Mouse (Mus musculus) CH12.LX (cell line): ENCODE measurements at regions not wholly inside any gene's neighbourhood (a gene's known extent, or its start where the extent isn't known, plus 50 kb on each side); places are given as distances from the start of the nearest gene placed in this dataset.

Source experiments
- DNase-seq: peaks from one replicate; pipeline ENCODE4 v3.0.0-alpha.2; 2013; ENCODE audit errors: extremely low read depth
- H3K27ac ChIP-seq: 2 replicates; pipeline ENCODE4 v1.5.1; 2012; ENCODE audit warnings: low read depth, mild to moderate bottlenecking, control low read depth, moderate library complexity; ENCODE audit not compliant: insufficient read depth
- H3K27me3 ChIP-seq: replicated peaks from 2 replicates; pipeline ENCODE3; 2012; ENCODE audit warnings: inconsistent platforms
- H3K36me3 ChIP-seq, 2 experiments: replicated peaks in 1 of 2; 2 replicates each; pipeline versions ENCODE3 to v1.6.1; 2012; ENCODE audit warnings: inconsistent platforms in 1 of 2, low read length in 1 of 2, mild to moderate bottlenecking in 1 of 2, mixed read lengths in 1 of 2, moderate library complexity in 1 of 2; ENCODE audit not compliant: control insufficient read depth in 1 of 2, insufficient read depth in 1 of 2
- H3K4me1 ChIP-seq, 2 experiments: 2 replicates each; pipeline ENCODE4 v1.6.1; 2012; ENCODE audit warnings: inconsistent platforms in 1 of 2, moderate library complexity in 1 of 2; ENCODE audit not compliant: insufficient read depth in 2 of 2, control insufficient read depth in 1 of 2
- H3K4me2 ChIP-seq: 2 replicates; pipeline ENCODE4 v1.6.1; 2012; ENCODE audit warnings: low read depth, mild to moderate bottlenecking, control low read depth; ENCODE audit not compliant: poor library complexity, insufficient read depth, severe bottlenecking
- H3K4me3 ChIP-seq, 3 experiments: fragments of 150-350 bp in 1 of 3; sonication (generic) in 1 of 3; replicated peaks in 1 of 3; 2 replicates each; pipeline versions ENCODE3 to v1.5.1; 2011 to 2012; ENCODE audit warnings: low read depth in 2 of 3, low read length in 2 of 3, mild to moderate bottlenecking in 2 of 3, moderate library complexity in 2 of 3, control low read depth in 1 of 3, improper control_type of control experiment in 1 of 3, inconsistent platforms in 1 of 3, mixed read lengths in 1 of 3; ENCODE audit not compliant: poor library complexity in 1 of 3
- H3K79me2 ChIP-seq: replicated peaks from 2 replicates; pipeline ENCODE4 v1.6.1; 2012; ENCODE audit warnings: mild to moderate bottlenecking, moderate library complexity; ENCODE audit not compliant: control insufficient read depth, poor library complexity, insufficient read depth, severe bottlenecking; ENCODE audit errors: extremely low read depth
- H3K9ac ChIP-seq: 2 replicates; pipeline ENCODE4 v1.6.1; 2012; ENCODE audit warnings: low read depth, mild to moderate bottlenecking, control low read depth, moderate library complexity; ENCODE audit not compliant: insufficient read depth
- H3K9me3 ChIP-seq: replicated peaks from 2 replicates; pipeline ENCODE3; 2012; ENCODE audit warnings: low read length, inconsistent platforms, mixed read lengths
- BHLHE40 ChIP-seq: IDR thresholded peaks from 2 replicates; pipeline ENCODE4 v1.6.1; 2011; ENCODE audit warnings: mild to moderate bottlenecking, low read depth, low read length, improper control_type of control experiment
- E2F4 ChIP-seq: IDR thresholded peaks from 2 replicates; pipeline ENCODE4 v1.6.1; 2011; ENCODE audit warnings: low read depth, low read length, improper control_type of control experiment; ENCODE audit not compliant: insufficient replicate concordance
- ELF1 ChIP-seq: IDR thresholded peaks from 2 replicates; pipeline ENCODE4 v1.6.1; 2014; ENCODE audit warnings: low read depth, mild to moderate bottlenecking, inconsistent platforms, low read length, improper control_type of control experiment
- EP300 ChIP-seq: IDR thresholded peaks from 2 replicates; pipeline ENCODE4 v1.6.1; 2011; ENCODE audit warnings: low read length, improper control_type of control experiment
- JUN ChIP-seq: IDR thresholded peaks from 2 replicates; pipeline ENCODE4 v1.6.1; 2011; ENCODE audit warnings: low read depth, mild to moderate bottlenecking, low read length, improper control_type of control experiment, moderate library complexity; ENCODE audit not compliant: insufficient read depth
- MAFK ChIP-seq: IDR thresholded peaks from 2 replicates; pipeline ENCODE4 v1.6.1; 2011; ENCODE audit warnings: low read length, improper control_type of control experiment; ENCODE audit not compliant: insufficient replicate concordance
- MAX ChIP-seq: IDR thresholded peaks from 2 replicates; pipeline ENCODE4 v1.6.1; 2011; ENCODE audit warnings: low read length, improper control_type of control experiment
- NELFE ChIP-seq: IDR thresholded peaks from 2 replicates; pipeline ENCODE4 v1.6.1; 2011; ENCODE audit warnings: low read depth, low read length, improper control_type of control experiment
- NRF1 ChIP-seq: IDR thresholded peaks from 2 replicates; pipeline ENCODE4 v1.6.1; 2014; ENCODE audit warnings: low read depth, mild to moderate bottlenecking, inconsistent platforms, low read length, improper control_type of control experiment, moderate library complexity
- PAX5 ChIP-seq: IDR thresholded peaks from 2 replicates; pipeline ENCODE4 v1.6.1; 2012; ENCODE audit warnings: low read length, inconsistent platforms, mixed read lengths
- POLR2A ChIP-seq: IDR thresholded peaks from 2 replicates; pipeline ENCODE4 v1.6.1; 2011; ENCODE audit warnings: low read depth, mild to moderate bottlenecking, improper control_type of control experiment, low read length
- POLR2AphosphoS2 ChIP-seq: IDR thresholded peaks from 2 replicates; pipeline ENCODE4 v1.6.1; 2011; ENCODE audit warnings: low read depth, low read length, improper control_type of control experiment
- RCOR1 ChIP-seq: conservative IDR thresholded peaks from 2 replicates; pipeline ENCODE4 v1.6.1; 2012; ENCODE audit warnings: low read depth, mild to moderate bottlenecking, inconsistent platforms, low read length, improper control_type of control experiment
- SIN3A ChIP-seq: IDR thresholded peaks from 2 replicates; pipeline ENCODE4 v1.6.1; 2012; ENCODE audit warnings: low read length, improper control_type of control experiment, inconsistent platforms
- TBP ChIP-seq: conservative IDR thresholded peaks from 2 replicates; pipeline ENCODE4 v1.6.1; 2011; ENCODE audit warnings: low read depth, low read length, improper control_type of control experiment
- TCF12 ChIP-seq: IDR thresholded peaks from 2 replicates; pipeline ENCODE4 v1.6.1; 2014; ENCODE audit warnings: low read depth, mild to moderate bottlenecking, inconsistent platforms, low read length, improper control_type of control experiment
- ZC3H11A ChIP-seq: IDR thresholded peaks from 2 replicates; pipeline ENCODE4 v1.6.1; 2012; ENCODE audit warnings: low read depth, mild to moderate bottlenecking, inconsistent platforms, low read length, improper control_type of control experiment
- ZKSCAN1 ChIP-seq: IDR thresholded peaks from 2 replicates; pipeline ENCODE4 v1.6.1; 2012; ENCODE audit warnings: low read depth, inconsistent platforms, low read length, improper control_type of control experiment, borderline replicate concordance
- ZMIZ1 ChIP-seq: IDR thresholded peaks from 2 replicates; pipeline ENCODE4 v1.6.1; 2012; ENCODE audit warnings: low read depth, mild to moderate bottlenecking, inconsistent platforms, low read length, improper control_type of control experiment
- ZNF384 ChIP-seq: IDR thresholded peaks from 2 replicates; pipeline ENCODE4 v1.6.1; 2012; ENCODE audit warnings: low read depth, low read length, improper control_type of control experiment, inconsistent platforms
- dilution Hi-C: fragments of 300-500 bp; cut with MboI; formaldehyde crosslinking; loops from 2 replicates; pipeline ENCODE4 v1.14.3; 2020; ENCODE audit warnings: low sequenced_read_pairs; ENCODE audit not compliant: extremely low pct_unique_long_range_greater_than_20kb, extremely low pct_ligation_motif_present
- in situ Hi-C: fragments of 300-500 bp; cut with MboI; formaldehyde crosslinking; loops from 3 replicates; pipeline ENCODE4 v1.14.3; 2019; ENCODE audit warnings: low sequenced_read_pairs, low pct_ligation_motif_present, low pct_unique_long_range_greater_than_20kb, mixed read lengths

DNA sequence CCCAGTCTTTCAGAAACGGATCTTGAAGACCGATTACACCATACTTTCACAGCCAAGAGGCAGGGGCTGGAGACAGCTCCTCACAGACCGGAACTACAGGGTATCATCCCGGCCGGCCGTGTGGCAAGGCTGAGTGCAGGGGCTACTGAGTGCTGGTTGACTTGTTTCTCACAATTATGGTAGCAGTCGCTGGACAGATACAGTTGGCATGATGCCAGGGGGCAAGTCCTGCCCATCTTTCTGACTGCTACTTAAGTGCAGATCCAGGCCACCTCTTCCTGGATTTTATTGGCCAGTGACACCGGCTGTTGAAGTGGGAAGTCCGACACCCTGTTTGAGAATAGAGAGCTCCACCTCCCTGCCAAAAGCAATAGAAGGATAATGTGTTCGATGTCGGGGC, 63.2 kb upstream of the Foxk1 start:
- TF ChIP-seq ZMIZ1, result no peak
- Histone ChIP-seq H3K79me2 (no peaks in the 10 kb centered on the region), H3K27me3 (peaks cover 25% of the 10 kb centered on the region), H3K36me3 (no peaks in the 10 kb centered on the region), H3K4me1 (no peaks in the 10 kb centered on the region), H3K27ac (no peak overlapping the region), H3K4me2 (no peak overlapping the region), H3K9ac (no peak overlapping the region), H3K9me3 (no peaks in the 10 kb centered on the region), H3K4me3 (no peak overlapping the region)
- in situ Hi-C loops (no loop called here), dilution Hi-C loops (no loop called here)
- DNase-seq, result no peak

DNA sequence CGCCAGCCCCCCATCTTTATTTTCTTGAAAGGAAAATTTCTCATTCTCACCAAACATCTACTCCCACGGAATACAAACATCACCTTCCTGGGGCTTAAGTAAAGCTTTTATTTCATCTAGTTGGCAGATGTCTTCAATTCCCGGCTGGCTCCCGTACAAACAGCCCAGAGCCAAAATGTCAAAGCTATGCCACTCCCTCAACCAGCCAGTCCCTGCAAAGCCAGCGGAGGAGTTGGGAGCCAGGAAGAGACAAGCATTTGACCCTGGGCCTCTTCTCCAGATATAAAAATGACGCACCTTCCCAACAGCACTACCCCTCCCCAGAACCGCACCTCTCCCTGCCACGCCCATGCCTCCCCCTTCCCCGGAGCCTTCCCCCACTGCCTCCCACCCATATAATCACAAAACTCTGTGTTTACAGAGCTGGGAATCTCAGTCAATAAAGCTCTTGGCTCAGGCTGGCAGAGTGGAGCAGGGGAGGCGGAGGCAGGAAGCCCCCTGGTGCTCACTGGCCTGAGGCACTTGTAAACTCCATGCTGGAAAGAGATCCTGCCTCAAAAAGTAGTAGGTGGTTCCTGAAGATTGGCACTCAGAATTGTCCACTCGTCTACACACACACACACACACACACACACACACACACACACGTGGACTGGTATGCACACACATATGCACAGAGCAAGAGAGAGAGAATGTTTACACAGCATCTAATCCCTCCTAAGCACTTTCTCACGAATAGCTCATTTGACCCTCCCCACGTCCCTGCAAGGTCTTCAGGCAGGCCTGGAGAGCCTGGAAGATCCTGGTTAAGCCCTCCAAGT, 60.9 kb upstream of the Foxk1 start:
- Histone ChIP-seq H3K9ac (no peak overlapping the region), H3K9me3 (peaks cover 3% of the 10 kb centered on the region), H3K79me2 (no peaks in the 10 kb centered on the region), H3K4me2 (no peak overlapping the region), H3K36me3 (no peaks in the 10 kb centered on the region), H3K27ac (no peak overlapping the region), H3K27me3 (peaks cover 24% of the 10 kb centered on the region), H3K4me1 (no peaks in the 10 kb centered on the region), H3K4me3 (no peak overlapping the region)
- DNase-seq, result no peak
- in situ Hi-C loops, result no loop called here
- dilution Hi-C loops, result no loop called here
- TF ChIP-seq E2F4 (no peak), ZC3H11A (no peak), MAFK (no peak), TBP (no peak), BHLHE40 (no peak), NELFE (no peak), POLR2AphosphoS2 (no peak), ZNF384 (no peak), JUN (no peak), ZMIZ1 (no peak), TCF12 (no peak), RCOR1 (no peak), SIN3A (no peak), ELF1 (no peak), EP300 (no peak), PAX5 (no peak), ZKSCAN1 (no peak), NRF1 (no peak), POLR2A (no peak), MAX (no peak)
- TF ChIP-seq, all 38 proteins: peak for 0
